Mouse (Mus musculus) spleen, postnatal 14 days (tissue): ENCODE data around the gene Tlnrd1.

Experiments
- DNase-seq, 2 experiments: peaks; one replicate each; pipeline ENCODE4 v3.0.0; 2021 to 2022; ENCODE audit warnings: low spot score in 2 of 2

The Tlnrd1 gene

DNA sequence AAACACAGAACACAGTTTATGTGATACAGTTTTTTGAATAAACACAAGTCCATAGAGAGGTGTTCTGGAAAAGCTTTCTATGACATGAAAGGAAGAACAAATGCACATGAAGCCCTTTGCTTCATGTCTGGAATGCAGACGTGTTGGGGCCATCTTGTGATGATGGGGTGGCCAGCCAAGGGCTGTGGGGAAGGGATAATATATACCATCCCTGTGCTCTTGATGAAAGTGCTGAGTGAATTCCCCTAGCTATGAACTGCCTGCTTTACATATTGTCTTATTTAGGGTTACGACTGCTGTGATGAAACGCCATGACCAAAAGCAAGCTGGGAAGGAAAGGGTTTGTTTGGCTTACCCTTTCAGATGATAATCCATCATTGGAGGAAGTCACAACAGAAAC lies 39.3 kb downstream of the Tlnrd1 start:
- no peak for DNase-seq

- no peak for DNase-seq
These were observed 41.4 kb downstream of the Tlnrd1 start for GRCm38 (mm10) chr7:83842486-83843259.

DNA sequence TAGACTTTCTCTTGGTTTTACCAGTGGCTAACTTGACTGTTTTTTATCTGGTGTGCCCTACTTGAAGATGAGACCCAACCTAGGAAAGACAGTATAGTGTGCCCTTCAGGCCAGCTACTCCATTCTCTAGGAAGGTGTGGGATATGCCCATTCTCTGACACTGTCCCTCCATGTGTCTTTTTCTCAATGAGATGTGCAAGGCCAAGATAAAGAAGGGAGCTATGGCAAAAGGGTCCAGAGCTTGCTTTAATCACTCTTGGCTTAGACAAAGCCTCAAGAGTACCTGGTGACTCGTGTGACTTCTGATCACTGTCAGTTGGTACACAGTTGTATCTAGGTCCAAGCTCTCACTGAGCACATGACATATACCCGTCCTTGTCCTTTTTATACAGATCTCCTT lies 44.0 kb downstream of the Tlnrd1 start:
- DNase-seq, result no peak

GRCm38 (mm10) chr7:83838525-83839224 lies 45.4 kb downstream of the Tlnrd1 start:
- DNase-seq, result no peak
